Mouse (Mus musculus): ENCODE results near the gene Nacad.
A peak's percentile ranks its signal among the peaks of the same experiment; 100 is the strongest.

Nacad gene

DNA sequence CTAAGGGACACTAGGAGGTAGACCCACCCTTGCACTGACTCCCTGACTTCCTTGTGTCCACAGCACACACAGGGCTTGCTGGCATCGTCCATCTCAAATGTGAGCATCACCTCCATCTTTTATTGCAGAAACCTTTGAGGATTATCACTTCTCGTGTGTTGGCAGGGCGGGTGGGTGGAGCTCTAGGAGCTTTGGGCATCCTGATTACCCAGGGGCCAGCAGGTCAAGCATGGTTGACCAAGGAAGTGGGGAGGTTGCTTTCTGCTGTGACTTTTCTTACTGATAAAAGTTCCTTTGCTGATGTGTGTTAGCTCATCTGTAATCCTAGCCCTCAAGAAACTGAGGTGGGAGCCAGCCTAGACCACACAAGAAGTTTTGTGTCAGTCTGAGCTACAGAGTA, 29.7 kb downstream of the Nacad start:
- no peak for DNase-seq

- DNase-seq = no peak
Observed at GRCm38 (mm10) chr11:6569410-6569777, 36.5 kb downstream of the Nacad start.

- peak; percentile 25 for DNase-seq
Observed at GRCm38 (mm10) chr11:6568584-6569409, 37.1 kb downstream of the Nacad start.

DNA sequence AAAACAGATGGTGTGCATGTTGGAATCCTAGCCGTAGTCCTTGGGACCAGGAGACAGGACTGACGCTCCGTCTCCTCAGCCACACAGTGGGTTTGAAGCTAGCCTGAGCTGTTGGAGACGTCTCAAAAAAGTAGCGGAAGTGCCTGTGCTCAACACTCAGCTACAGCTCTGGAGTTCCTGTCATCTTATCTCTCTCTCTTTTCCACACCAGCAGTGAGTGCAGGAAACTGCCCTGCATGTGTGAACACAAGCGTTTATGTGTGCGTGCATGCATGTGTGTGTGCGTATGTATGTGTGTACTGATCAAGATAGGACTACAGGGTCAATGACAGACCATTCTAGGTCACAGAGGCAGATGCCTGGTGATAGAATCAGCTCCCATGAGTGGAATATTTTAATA, 37.9 kb downstream of the Nacad start:
- DNase-seq = no peak

- DNase-seq = no peak
Observed at GRCm38 (mm10) chr11:6566496-6566895, 39.4 kb downstream of the Nacad start.

GRCm38 (mm10) chr11:6563201-6563600, 42.7 kb downstream of the Nacad start:
- DNase-seq = no peak

DNA sequence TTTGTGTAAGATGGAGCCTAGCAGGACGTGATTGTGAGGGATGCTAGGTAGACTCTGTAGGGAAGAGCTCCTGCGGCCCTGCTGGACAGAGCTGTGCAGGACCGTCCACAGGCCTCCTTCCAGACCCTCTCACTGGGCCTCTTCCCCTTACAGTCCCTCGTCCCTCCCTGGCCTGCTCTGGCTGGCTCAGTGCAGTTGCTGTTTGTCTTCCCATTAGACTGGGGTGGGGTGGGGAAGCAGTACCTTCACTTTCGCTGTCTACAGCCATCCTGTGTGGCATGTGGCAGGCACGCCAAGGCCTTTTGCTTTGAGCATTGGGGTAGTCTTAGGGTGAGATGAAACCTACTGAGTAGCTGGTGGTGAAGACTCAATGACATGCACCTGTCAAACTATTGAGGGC, 43.5 kb downstream of the Nacad start:
- no peak for DNase-seq

DNA sequence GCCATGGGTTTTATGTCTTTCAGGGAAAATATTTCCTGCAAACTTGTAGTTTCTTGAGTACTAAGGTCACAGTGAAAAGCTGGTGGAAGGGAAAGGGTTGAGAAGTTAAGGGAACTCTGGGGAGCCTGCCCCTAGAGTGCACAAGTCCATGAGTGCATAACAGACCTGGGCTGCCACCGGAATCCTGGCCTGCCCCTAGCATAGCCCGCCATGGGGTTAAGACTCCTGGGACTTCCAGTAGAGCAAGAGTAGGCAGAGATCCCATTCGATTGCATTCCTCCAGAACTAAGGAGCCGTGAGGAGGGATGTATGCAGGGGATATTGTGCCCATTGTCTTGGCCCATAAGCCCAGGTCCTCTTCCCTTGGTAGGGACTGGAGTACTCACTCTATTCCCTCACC, 44.4 kb downstream of the Nacad start:
- no peak for DNase-seq

GRCm38 (mm10) chr11:6560655-6561360, 45.0 kb downstream of the Nacad start:
- no peak for DNase-seq

DNA sequence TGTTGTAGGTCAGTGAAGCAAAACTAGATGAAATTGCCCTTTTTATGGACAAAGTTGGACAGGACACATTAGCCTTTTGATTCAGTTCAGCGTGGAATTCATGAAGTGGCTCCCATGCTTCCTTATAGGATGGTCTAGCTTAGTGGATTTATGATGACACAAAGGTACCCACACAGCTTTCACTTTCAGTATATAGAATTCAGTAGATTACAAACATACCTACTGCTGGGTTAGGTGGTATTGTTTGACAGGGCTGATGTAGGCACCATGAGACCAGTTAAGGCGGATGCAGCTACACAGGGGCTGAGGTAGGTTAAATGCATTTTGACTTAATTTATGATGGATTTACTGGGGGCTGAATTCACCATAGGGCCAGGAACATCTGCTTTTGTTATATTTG, 45.9 kb downstream of the Nacad start:
- no peak for DNase-seq

DNA sequence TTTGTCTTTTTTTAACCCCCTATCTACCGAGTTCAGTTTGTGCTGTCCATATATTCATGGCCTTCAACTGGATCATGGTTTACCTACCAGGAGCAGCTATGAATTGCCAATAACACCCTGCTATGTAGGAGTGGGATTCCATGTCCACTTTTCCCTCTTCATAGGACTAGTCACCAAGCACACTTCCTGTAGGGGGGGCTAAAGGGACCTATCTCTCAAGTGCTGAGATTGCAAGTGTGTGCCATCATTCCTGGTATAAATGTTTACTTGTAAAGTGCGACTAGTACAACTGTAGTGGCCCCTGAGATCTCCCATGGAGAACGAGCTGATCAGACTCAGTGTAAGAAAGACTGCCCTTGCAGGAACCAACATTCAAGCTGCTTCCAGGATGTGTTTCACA, 47.6 kb downstream of the Nacad start:
- DNase-seq = no peak

DNA sequence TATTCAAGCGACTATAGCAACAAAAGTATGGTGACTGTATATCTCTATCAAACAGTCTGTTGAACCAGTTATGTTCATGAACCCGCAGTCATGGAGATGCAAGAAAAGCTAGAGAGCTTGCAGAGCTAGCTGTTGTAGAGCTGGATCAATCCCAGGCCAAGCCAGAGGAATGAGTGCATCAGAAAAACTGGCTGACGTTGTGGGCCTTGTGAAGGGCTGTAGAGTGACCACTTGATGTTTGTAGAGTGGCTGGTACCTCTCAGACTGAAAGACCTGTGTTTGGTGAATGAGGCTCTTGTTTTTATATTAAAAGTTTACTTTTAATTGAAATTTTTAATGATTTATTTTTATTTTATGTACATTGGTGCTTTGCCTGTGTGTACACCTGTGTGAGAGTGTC, 55.7 kb downstream of the Nacad start:
- no peak for DNase-seq

DNA sequence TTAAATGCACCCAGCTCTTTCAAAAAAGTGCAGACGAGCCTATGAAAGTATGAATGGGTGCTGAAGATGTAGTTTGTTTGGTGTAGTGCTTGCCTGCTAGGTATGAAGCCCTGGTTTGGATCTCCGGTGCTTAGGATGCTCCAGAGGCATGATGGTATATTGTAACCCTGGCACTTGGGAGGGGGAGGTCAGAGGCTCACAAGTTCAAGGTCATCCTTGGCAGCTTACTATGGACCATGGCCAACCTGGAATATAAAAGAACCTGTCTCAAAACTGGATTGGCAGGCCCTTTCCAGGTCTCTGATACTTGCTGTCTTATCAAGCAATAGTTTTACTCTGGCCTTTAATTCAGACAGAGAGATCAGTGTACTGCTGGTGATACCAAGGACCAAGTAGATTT, 56.1 kb downstream of the Nacad start:
- no peak for DNase-seq
